Mouse (Mus musculus): Measurements from ENCODE around the gene Ildr1.

Gene Ildr1

DNA sequence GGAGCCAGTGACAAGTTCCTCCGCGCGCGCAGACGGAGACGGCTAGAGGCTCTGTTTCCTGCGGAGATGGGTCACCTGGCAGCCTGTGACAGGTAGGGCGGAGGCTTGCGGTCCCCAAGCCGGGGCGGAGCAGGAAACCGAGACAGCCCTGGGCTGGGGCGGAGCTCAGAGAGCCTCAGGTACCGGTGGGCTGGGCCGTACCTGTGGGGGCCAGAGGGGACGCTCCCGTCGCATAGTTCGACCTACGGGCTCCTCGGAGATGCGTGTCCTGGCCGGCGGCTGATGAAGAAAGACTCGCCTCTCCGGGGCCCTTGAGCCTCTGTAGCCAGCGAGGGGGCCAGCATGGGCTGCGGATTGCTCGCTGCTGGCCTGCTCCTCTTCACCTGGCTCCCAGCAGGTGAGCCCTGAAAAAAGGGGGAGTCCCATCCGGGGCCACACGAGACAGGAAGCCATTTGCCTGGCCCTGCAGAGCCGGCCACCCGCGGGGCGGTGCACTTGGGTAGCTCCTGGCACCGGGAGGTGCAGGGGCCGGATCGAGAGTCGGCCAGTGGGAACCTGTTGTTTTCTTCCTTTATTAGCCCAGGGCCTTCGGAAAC is at the start of gene Ildr1:
Ildr1 (plus strand) TSS at position 161 of the 596 bp plus-strand sequence.
- DNase-seq (ENCODE audit: low spot score), result no peak

DNA sequence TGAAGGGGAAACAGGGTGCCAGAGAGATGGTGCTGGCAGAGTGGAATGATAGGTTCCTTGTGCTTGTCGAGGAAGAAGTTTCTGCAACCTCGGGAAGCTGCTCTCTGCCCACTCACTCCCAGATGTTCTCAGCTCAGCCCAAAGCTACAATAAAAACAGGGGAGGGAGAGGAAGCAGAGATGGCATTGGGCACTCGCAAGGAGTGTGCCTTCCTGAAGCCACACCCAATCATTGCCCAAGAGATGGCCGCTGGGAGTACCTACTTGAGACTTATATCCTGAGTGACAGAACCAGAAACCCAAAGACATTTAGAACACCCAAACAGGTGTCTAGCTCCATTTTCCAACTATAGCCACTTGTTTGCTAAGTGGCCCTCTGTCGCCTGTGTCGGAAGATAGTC is 48.7 kb upstream of the Ildr1 start:
- DNase-seq (ENCODE audit: low spot score), result no peak

DNA sequence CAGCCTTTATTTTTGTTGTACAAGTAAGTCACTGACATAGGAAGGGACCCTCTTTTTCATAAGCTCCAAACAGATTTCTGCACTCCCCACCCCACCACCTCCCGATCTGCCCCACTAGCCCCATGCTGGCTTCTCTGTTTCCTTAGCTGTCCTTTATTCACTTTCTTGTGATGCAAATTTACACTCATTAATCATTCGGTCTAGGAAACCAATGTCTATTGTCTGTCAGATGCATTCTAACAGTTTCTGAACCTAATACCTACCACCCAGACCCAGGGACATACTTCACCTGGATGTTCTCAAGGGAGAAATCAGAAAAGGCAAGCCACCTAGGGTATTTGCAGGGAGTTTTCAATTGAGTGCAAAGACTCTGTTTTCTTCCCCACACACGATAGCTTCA is 44.5 kb upstream of the Ildr1 start:
- no peak for DNase-seq (ENCODE audit: low spot score)

DNA sequence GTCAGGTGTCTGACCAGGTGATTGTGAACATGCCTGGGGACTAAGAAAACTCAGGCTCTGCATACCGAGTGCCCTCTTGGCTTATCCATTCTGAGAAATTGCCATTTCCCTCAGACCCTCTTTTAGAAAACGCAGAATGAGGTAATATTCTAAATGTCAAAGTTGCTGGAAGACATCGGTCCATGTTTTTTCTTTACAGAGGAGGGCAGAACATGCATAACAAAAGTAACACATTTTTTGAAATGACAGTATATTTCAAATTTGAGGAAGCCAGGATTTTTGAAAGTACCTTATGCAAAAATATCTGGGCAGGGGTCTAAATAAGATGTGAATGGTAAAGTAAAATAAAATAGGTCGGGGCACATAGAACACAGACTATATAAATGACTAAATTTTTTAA is 43.3 kb upstream of the Ildr1 start:
- DNase-seq (ENCODE audit: low spot score), result no peak

DNA sequence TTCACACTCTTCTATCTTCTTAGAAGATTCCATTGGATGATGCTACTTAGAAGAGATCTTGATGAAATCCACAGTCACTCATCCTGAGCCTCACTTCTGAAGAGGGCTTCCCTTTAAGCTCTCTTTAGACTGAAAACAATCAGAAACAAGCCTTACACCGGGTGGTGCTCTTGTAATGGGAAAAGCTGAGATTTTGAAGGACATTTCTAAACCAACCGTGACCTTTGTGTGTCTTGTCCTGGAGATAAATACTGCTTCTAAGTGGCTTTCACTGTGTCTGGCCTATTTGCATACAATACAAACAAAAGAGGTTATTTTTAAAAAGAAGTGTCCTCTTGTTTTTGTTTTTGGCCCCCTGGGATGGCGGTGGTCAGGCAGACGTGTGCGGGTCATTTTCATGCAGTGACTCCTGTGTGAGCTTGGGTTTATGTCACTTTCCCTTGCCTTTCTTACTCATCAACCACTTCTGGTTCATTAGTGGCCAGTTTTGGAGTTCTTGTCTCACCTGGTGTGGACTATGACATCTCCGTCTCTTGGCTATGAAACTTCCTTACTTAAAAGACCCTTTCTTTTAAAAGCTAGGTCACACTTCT is 42.5 kb upstream of the Ildr1 start:
- no peak for DNase-seq (ENCODE audit: low spot score)

DNA sequence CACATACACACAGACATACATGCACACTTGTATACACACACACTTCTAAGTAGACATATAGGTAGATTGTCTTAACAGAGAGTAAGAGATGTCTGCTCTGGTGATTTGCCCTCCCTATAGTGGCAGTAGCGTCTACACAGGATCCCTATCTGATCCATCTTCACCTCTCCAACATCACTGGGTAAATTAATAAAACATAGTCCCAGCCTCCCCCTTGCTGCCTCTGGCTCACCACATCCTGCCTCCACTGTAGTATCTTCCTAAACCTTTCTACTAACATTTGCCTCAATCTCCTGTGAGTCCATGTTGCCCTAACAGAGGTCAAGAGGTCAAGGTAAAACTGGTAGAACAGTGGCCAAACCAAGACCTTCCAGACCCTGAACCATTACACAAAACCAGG is 38.6 kb upstream of the Ildr1 start:
- DNase-seq (ENCODE audit: low spot score), result no peak

DNA sequence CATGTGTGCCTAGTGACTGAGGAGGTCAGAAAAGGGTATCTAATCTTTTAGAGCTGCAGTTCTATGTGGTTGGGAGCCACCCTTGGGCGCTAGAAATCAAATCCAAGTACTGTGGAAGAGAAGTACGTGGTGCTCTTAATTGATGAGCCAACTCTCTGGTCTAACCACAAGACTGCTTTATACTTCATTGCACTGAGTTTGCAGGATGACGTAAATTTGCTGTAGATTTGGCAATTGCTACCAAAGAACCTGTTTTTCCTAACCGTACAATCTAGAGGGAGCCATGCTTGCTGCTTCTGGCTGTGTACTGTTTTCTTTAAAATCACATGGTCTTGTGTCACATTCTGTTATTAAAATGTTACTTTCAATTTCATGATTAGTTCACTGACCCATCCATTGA is 37.9 kb upstream of the Ildr1 start:
- DNase-seq (ENCODE audit: low spot score), result no peak

DNA sequence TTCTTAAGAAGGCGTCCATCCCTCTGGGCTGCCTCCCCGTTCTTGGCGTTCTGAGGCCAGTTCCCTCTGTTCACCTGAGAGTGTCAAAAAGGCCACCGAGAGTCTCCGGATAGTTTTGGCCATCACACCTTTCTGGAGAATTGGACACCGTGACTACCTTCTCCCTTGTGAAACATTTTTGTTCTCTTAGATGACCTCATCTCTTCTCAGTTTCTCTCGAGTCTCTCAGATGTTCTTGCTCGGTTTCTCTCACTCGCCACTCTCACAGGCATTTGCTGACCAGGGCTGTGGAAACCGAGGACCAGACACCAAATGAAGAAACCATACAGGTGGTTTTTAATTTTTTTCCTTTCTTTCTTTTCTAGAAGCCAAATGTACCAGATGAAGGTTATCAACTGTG is 32.4 kb upstream of the Ildr1 start:
- no peak for DNase-seq (ENCODE audit: low spot score)

DNA sequence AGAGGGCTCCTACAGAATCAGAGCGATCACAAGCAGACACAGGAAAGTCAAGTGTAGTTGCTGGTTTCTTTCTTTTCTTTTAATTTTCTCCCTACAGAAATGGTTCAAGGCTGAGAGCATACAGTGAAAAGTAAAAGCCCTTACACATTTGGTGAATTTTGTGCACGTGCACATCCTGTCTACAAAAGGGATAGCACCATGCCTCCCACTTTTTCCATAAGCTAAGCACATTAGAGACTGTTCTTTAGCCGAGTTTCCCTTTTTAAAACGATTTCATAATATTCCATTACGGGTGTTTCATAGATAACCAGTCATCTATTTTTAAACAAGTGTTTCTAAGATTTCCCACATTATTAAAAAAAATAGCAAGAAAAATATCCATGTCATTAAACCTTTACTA is 30.3 kb upstream of the Ildr1 start:
- no peak for DNase-seq (ENCODE audit: low spot score)

DNA sequence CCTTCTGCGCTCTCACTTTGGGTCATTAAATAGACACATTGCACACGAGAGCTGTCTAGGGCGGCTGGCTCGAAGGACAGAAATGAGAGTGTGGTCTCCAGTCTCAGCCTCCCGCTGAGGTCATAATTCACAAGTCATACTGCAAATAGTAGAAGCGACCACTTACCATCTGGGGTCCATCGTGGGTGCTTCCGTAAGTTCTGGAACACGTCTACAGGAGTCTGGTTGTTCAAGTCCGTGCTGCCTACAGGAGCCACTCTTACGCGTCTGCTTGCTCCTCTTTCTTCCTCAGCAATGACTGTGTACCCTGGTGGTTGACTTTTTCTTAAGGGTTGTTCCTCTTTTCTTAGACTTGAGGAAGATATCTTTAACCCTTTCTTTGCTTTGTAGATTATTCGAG is 28.0 kb upstream of the Ildr1 start, which contains the start of gene Cd86:
Cd86 (minus strand) TSS at position 300 of the 400 bp plus-strand sequence.
- no peak for DNase-seq (ENCODE audit: low spot score)

DNA sequence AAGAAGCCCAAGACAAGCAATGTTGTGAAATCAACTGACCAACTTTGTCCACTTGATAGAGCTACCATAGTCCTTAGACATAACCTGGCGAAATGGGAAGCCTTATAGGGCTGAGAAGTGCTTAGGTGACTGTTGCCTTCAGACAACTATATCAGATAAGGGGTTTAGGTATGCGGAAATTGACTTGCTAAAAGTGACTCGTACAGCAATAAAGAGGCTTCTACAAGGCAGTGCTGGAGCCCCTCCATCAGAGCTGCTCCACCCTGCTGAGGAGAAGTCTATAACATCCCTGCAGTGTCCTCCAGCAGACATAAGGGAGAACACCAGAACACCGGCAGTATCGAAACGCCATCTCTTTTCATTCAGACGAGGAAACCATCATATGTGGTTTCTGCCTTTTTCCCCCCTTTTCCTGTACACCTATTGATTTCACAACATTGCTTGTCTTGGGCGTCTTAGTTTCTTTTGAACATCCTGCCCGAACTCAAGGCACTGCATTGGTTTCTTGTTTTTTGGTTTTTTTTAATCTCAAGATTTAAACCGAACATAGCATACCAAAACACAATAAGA is 27.2 kb upstream of the Ildr1 start:
- DNase-seq (ENCODE audit: low spot score), result no peak

DNA sequence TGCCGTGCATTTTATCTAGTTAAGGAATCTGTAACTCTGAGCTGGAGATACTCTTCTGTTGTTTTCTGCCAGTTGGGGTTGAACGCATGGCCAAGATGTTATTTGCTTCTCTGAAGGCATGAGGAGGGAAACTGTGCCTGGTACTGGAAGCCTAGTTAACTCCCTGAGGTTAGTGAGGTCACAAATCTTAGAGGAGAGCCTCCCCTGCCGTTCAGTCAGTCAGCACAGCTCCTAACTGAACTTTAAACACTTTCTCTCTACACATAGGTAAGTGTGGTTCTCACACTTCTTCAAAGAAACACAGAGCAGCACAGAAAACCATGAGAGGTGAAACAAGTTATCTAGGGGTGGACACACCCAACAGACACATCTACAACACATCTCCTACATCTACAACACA is 23.2 kb upstream of the Ildr1 start:
- no peak for DNase-seq (ENCODE audit: low spot score)

DNA sequence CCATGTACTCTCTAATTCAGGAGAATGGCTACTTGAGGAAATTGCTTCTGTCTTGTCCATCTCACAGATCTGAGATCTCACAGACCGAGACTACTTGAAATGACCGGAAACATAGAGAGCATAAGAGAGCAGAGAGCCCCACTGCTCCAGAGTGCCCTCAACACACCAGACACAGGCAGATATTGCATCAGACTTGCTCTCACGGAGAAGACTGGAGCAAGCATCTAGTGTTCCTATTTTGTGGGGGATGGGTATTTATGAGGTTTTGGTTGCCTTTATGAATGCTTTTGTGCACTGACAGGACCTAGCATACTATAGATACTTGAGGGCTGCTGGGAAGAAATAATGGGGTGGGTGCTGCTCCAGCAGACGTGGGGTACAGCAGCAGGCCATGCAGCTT is 20.6 kb upstream of the Ildr1 start:
- DNase-seq (ENCODE audit: low spot score), result no peak

DNA sequence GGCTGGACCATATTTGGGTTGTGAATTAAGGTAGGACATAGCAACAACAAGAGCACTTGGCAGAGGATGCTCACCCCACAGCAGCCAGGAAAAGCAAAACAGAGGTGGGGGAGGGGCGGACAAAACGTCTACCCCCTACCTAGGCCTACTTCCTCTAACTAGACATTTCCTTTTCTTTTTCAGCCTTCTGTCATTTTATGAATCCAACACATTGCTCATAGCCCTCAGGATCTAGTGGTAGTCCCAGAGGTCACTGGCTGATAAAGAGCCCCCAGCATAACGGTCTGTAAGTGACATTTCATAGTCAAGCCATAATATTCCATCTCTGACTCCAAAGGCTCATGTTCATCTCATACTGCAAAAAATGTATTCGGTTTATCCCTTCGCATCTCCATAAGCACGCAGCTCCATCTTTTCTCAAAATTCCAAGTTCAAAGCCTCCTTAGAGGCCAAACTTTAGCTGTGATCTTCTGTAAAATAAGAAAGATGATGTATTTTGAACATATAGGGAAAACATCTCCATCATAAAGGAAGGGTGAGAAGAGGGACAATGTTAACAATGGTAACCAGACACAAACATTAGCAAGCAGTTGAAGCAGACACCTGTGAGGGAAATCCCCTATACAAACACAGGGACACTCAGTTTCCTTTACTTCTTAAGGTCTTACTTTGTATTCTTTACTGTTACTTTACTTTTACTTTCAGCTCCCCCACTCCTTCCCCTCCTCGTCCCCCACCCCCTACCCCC is 19.1 kb upstream of the Ildr1 start:
- DNase-seq (ENCODE audit: low spot score), result no peak

DNA sequence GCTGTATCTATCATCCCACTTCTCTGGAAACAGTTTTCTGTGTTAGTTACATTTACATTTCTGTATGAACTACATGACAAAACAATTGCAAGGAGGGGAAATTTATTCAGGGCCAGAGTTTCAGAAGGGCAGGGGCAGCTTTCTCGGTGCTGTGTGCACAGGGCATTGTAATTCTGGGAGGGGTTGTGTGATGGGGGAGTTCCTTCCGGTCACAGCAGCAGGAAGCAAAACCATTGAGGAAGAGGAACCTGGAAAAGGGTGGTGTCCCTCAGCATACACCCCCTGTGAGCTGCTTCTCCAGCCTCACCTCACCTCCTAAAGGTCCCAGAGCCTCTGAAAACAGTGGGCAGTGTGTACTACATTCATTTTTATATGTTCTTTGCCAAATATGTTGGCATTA is 18.5 kb upstream of the Ildr1 start:
- DNase-seq (ENCODE audit: low spot score), result no peak

DNA sequence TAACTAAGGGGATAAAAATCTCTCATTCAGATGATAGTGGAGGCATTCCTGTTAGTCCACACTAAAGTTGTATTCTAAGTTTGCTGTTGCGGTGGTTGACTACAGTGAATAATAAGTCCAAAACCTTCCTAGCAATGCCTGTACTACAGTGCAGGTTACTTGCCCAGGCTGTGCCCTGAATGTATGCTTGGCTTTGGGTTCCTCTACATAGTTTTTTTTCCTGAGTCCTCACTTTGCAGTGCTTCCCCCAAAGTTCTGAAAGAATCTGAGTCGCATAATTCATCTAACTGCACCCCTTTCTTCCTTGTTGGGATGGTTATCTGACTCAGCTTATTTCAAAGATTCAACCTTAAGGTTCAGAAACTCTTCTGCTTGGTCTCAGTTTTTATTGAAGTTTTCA is 17.9 kb upstream of the Ildr1 start:
- no peak for DNase-seq (ENCODE audit: low spot score)

DNA sequence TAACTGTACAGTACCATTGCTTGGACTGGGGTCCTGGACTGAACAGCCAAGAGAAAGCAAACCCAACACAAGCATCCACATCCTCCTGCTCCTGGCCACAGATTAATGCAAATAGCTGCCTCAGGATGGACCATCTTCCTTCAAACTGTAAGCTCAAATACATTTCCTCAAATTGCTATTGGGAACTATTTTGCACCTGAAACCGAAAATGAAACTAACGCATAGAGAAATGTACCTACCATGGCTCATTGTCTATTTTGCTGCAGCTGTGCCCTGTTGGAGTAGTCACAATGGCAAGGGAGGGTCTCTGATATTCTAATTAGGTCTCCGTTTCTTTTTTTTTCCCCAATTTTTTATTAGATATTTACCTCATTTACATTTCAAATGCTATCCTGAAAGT is 11.9 kb upstream of the Ildr1 start:
- DNase-seq (ENCODE audit: low spot score), result no peak

DNA sequence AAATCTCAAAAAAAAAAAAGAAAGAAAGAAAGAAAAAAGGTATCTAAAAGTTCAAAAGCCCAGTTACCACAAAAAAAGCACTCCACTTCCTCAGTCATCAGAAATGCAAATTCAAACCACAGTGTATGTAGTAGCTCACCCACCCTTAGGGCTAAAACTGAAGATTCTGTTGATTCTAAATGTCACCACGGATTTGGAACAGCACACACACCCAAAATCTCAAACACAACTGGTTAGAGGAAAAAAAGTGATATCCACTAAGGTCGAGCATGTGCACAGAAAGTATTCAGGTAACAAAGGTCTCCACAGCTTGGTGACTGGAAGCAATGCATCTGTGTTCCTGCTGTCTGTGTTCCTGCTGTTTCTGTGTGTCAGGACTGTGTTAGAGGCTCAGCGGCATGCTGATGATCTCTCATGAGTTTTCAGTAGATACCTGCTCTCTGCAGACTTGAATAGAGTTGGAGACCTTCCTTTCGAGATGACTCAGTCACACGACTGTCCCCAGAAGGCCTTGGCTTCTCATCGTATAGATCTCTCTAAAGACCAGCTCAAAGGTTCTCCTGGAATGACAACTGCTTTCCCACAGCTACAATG is 9.4 kb upstream of the Ildr1 start:
- no peak for DNase-seq (ENCODE audit: low spot score)

DNA sequence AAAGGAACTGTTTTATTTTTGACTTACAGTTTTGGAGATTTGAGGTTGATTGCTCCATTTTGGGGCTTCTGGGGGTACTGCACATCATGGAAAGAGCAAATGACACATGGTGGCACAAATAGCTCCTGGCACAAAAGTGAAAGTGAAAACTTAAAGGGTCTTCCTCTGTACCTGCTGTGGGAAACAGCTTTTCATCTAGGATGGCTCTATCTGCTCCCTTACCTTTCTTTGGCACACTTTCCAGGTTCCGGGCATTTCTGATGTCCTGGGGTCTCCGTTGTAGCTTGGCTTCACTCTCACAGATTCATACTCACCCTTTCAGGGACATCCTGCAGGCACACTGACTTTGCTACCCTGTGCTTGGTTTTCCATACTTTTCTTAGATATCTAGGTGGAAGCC is 5.7 kb upstream of the Ildr1 start:
- DNase-seq (ENCODE audit: low spot score), result no peak

DNA sequence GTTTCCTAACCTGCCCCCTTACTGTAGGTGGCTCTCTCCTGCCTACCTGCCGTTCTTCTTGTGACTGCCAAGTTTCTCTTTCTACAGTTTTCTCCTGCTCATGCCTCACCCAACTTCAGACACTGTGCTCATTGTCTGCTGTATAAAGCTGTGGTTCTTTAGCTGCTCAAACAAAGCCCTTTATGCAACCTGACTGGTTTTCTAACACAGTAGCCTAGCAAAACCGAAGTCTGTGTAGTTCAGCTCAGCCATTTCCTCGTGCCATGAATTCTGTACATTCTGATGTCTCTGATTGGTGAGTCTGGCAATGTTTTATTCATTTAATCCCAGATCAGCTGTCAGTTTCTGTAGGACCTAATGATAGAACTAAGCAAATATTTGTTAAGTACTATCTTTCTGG is 2.3 kb upstream of the Ildr1 start:
- no peak for DNase-seq (ENCODE audit: low spot score)

DNA sequence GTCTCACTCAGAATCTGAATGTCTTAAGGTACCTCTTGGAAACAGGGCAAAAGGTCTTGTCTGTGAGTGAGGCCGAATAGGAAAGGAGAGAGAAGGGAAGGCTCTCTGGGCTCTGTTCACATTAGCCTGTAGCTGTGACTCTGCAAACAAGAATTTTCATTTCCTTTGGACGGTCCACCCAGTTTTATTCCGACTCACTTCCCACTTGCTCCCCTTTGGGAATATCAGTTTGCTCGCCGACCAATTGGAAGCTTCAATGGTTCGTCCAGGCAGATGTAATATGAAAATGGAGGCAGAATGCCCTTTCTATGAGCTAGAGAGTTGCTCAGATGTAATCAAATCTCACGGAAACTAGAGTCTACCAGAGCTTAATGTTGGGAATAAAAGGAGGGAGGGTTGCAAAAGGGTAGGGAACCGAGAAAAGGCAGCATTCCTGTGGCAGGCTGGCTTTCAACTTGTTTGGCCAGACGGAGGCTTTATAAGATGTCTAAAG is 1.1 kb downstream of the Ildr1 start:
- no peak for DNase-seq (ENCODE audit: low spot score)

DNA sequence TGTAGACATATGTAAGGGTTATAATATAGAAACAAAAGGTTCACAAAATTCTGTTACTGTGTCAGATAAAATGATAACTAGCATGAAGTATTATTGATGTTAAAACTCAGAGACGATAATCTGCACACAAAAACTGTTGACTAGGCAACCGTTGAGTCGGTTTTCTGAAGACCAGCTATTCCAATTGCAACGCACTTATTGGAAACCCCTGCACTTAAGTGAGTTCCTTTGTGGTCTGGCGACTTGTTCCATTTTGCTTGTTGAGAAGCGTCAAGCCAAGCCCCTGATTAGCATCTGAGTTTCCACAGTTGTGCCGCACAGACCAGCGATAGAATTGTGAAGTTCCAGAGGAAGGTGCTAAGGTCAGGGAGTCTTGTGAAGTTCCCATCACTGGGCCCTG is 3.6 kb downstream of the Ildr1 start:
- DNase-seq (ENCODE audit: low spot score), result no peak

DNA sequence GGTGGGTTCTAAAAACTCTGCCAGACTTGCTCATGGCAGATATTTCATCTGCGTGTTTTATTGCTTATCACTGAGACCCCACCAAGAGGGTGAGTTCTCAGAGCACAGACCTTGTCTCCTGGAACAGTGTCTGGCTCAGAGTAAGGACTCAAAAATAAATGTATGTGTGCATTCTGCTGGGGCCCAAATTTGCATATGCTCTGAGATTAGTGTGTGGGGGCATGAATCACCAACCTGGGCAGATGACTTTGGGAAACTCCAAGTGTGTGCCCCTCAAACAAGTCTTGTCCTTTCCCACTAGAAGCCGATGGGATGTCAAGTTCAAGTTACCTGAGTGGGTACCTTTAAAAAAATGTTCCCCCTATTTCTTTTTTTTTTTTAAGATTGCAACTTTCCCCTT is 6.7 kb downstream of the Ildr1 start:
- DNase-seq (ENCODE audit: low spot score), result no peak
